Mouse (Mus musculus): ENCODE results near the gene Stard7. TPM values are rescaled to one million over a fixed set of nuclear protein-coding genes. Genes with fewer than 3 reads are reported as not detected.

Gene Stard7
- polyA plus RNA-seq (2012; rRNA removed), result 60.3 and 81.2 TPM in 2 replicates

GRCm38 (mm10) chr2:127269491-127270299 lies at the start of gene Stard7:
Gene Stard7 (plus strand): TSS chr2:127270218.

GRCm38 (mm10) chr2:127247592-127248333 lies 22.3 kb upstream of the Stard7 start, which contains the start of the genes Ciao1 and Tmem127:
Gene Ciao1 (minus strand): TSS chr2:127247816.
Gene Tmem127 (plus strand): TSS chr2:127247908.

GRCm38 (mm10) chr2:127335767-127336496 lies 65.9 kb downstream of the Stard7 start, which contains the start of gene Dusp2:
Gene Dusp2 (plus strand): TSS chr2:127336159.

GRCm38 (mm10) chr2:127338416-127338815 lies 68.4 kb downstream of the Stard7 start, which contains the start of gene Astl:
Gene Astl (plus strand): TSS chr2:127338639.

Other genes with a start within 250 kb of the Stard7 start
- gene Blvra, start 199.6 kb upstream of the Stard7 start, polyA plus RNA-seq (2012; rRNA removed), result 3.8 TPM in 2 replicates
- gene Ncaph, start 136.3 kb upstream of the Stard7 start, polyA plus RNA-seq (2012; rRNA removed), result 2.4 and 2.7 TPM in 2 replicates
- gene Itpripl1, start 126.8 kb upstream of the Stard7 start, polyA plus RNA-seq (2012; rRNA removed), result 2.9 and 3.5 TPM in 2 replicates
- 0.45 and 0.52 TPM in 2 replicates for gene 1810024B03Rik, start 61.9 kb upstream of the Stard7 start, polyA plus RNA-seq (2012; rRNA removed)
- 25.6 and 26.6 TPM in 2 replicates for gene Snrnp200, start 61.8 kb upstream of the Stard7 start, polyA plus RNA-seq (2012; rRNA removed)
- 52.3 and 56.8 TPM in 2 replicates for gene Ciao1, start 22.4 kb upstream of the Stard7 start, polyA plus RNA-seq (2012; rRNA removed)
- gene Tmem127, start 22.3 kb upstream of the Stard7 start, polyA plus RNA-seq (2012; rRNA removed), result 112 and 148 TPM in 2 replicates
- 5.4 and 6.0 TPM in 2 replicates for gene Dusp2, start 65.9 kb downstream of the Stard7 start, polyA plus RNA-seq (2012; rRNA removed)
- gene Astl, start 68.4 kb downstream of the Stard7 start, polyA plus RNA-seq (2012; rRNA removed), result not detected in 2 replicates
- gene Adra2b, start 93.0 kb downstream of the Stard7 start, polyA plus RNA-seq (2012; rRNA removed), result 0.59 and 0.71 TPM in 2 replicates
- 0.13 and 0.25 TPM in 2 replicates for gene Gpat2, start 155.0 kb downstream of the Stard7 start, polyA plus RNA-seq (2012; rRNA removed)
- 13.1 and 13.8 TPM in 2 replicates for gene Fahd2a, start 174.3 kb downstream of the Stard7 start, polyA plus RNA-seq (2012; rRNA removed)

Data from colon, adult 2 months (tissue).